Mouse (Mus musculus): ENCODE results near the gene Asb5. TPM values are rescaled to one million over a fixed set of nuclear protein-coding genes. Genes with fewer than 3 reads are reported as not detected.

Gene Asb5
- total and polyA plus RNA-seq, 3 experiments = 0.38 TPM; not detected in 2

GRCm38 (mm10) chr8:54562137-54562536 is 32.8 kb downstream of the Asb5 start:
- no peak for TF ChIP-seq GATA2 (IDR thresholded peaks at IDR 0.05; ENCODE audit: borderline replicate concordance, low read depth, low read length)
- no peak for TF ChIP-seq CTCF (IDR thresholded peaks at IDR 0.05; ENCODE audit: low read depth, low read length)
- TF ChIP-seq TAL1 (conservative IDR thresholded peaks at IDR 0.05; ENCODE audit: low read depth, low read length) = no peak
- TF ChIP-seq POLR2AphosphoS5 (IDR thresholded peaks at IDR 0.05; ENCODE audit: insufficient replicate concordance, low read depth, low read length) = no peak
- TF ChIP-seq GATA1 (IDR thresholded peaks at IDR 0.05; ENCODE audit: borderline replicate concordance, low read length) = no peak
- Histone ChIP-seq H3K4me3 (ENCODE audit: low read depth, low read length) (no peak overlapping the region), H3K4me1 (ENCODE audit: insufficient read depth, low read depth, low read length) (no peaks in the 10 kb centered on the region), H3K36me3 (replicated peaks) (no peaks in the 10 kb centered on the region), H3K27me3 (ENCODE audit: insufficient read depth, low read length) (no peaks in the 10 kb centered on the region; the same call in none of the 2 replicates), H3K9me3 (replicated peaks) (no peaks in the 10 kb centered on the region)
- DNase-seq (ENCODE audit: low spot score) = no peak
- no peak for ATAC-seq (ENCODE audit: extremely low read depth, insufficient number of reproducible peaks, low FRiP score, poor library complexity, severe bottlenecking)

GRCm38 (mm10) chr8:54565181-54565580 is 35.8 kb downstream of the Asb5 start:
- no peak for ATAC-seq (ENCODE audit: extremely low read depth, insufficient number of reproducible peaks, low FRiP score, poor library complexity, severe bottlenecking)
- no peaks in the 10 kb centered on the region for H3K4me1 ChIP-seq (ENCODE audit: insufficient read depth, low read depth, low read length)
- no peaks in the 10 kb centered on the region for H3K9me3 ChIP-seq (replicated peaks)
- no peaks in the 10 kb centered on the region for H3K36me3 ChIP-seq (replicated peaks)
- TF ChIP-seq CTCF (IDR thresholded peaks at IDR 0.05; ENCODE audit: low read depth, low read length) = no peak
- TF ChIP-seq TAL1 (conservative IDR thresholded peaks at IDR 0.05; ENCODE audit: low read depth, low read length) = no peak
- TF ChIP-seq GATA2 (IDR thresholded peaks at IDR 0.05; ENCODE audit: borderline replicate concordance, low read depth, low read length) = no peak
- no peak for TF ChIP-seq POLR2AphosphoS5 (IDR thresholded peaks at IDR 0.05; ENCODE audit: insufficient replicate concordance, low read depth, low read length)
- TF ChIP-seq GATA1 (IDR thresholded peaks at IDR 0.05; ENCODE audit: borderline replicate concordance, low read length) = no peak
- no peak for DNase-seq (ENCODE audit: low spot score)
- no peaks in the 10 kb centered on the region; the same call in 1 of the 2 replicates for H3K27me3 ChIP-seq (ENCODE audit: insufficient read depth, low read length)
- H3K4me3 ChIP-seq (ENCODE audit: low read depth, low read length) = no peak overlapping the region

- H3K4me3 ChIP-seq (ENCODE audit: low read depth, low read length) = no peak overlapping the region
- no peaks in the 10 kb centered on the region for H3K4me1 ChIP-seq (ENCODE audit: insufficient read depth, low read depth, low read length)
- DNase-seq (ENCODE audit: low spot score) = no peak
- no peaks in the 10 kb centered on the region; the same call in 1 of the 2 replicates for H3K27me3 ChIP-seq (ENCODE audit: insufficient read depth, low read length)
- no peaks in the 10 kb centered on the region for H3K9me3 ChIP-seq (replicated peaks)
- no peaks in the 10 kb centered on the region for H3K36me3 ChIP-seq (replicated peaks)
- no peak for ATAC-seq (ENCODE audit: extremely low read depth, insufficient number of reproducible peaks, low FRiP score, poor library complexity, severe bottlenecking)
- TF ChIP-seq GATA1 (IDR thresholded peaks at IDR 0.05; ENCODE audit: borderline replicate concordance, low read length) (no peak), TAL1 (conservative IDR thresholded peaks at IDR 0.05; ENCODE audit: low read depth, low read length) (no peak), CTCF (IDR thresholded peaks at IDR 0.05; ENCODE audit: low read depth, low read length) (no peak), GATA2 (IDR thresholded peaks at IDR 0.05; ENCODE audit: borderline replicate concordance, low read depth, low read length) (no peak), POLR2AphosphoS5 (IDR thresholded peaks at IDR 0.05; ENCODE audit: insufficient replicate concordance, low read depth, low read length) (no peak)
Observed at GRCm38 (mm10) chr8:54565603-54566260, 36.4 kb downstream of the Asb5 start.

DNA sequence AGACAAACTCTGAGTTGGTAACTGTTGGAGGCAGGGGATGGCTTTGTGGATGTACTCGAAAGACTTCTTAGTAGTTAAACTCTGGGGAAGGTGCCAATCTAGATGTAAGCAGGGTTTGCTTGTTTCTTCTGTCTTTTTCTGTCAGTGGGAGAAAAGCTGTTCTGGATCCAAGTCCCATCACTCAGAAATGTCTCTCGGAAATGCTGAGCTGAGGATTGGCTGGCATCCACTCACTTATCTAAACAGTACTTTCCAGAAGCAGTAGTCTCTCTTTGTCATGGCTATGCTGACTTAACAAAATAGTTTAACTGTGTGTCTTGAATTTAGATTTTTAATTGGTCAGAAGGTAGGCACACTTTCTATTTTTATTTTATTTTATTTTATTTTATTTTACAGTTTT is 37.8 kb downstream of the Asb5 start:
- H3K27me3 ChIP-seq (ENCODE audit: insufficient read depth, low read length) = no peaks in the 10 kb centered on the region; the same call in 1 of the 2 replicates
- TF ChIP-seq TAL1 (conservative IDR thresholded peaks at IDR 0.05; ENCODE audit: low read depth, low read length) (no peak), GATA2 (IDR thresholded peaks at IDR 0.05; ENCODE audit: borderline replicate concordance, low read depth, low read length) (no peak), GATA1 (IDR thresholded peaks at IDR 0.05; ENCODE audit: borderline replicate concordance, low read length) (no peak), CTCF (IDR thresholded peaks at IDR 0.05; ENCODE audit: low read depth, low read length) (no peak), POLR2AphosphoS5 (IDR thresholded peaks at IDR 0.05; ENCODE audit: insufficient replicate concordance, low read depth, low read length) (no peak)
- no peak for ATAC-seq (ENCODE audit: extremely low read depth, insufficient number of reproducible peaks, low FRiP score, poor library complexity, severe bottlenecking)
- no peak overlapping the region for H3K4me3 ChIP-seq (ENCODE audit: low read depth, low read length)
- H3K9me3 ChIP-seq (replicated peaks) = no peaks in the 10 kb centered on the region
- no peaks in the 10 kb centered on the region for H3K4me1 ChIP-seq (ENCODE audit: insufficient read depth, low read depth, low read length)
- no peaks in the 10 kb centered on the region for H3K36me3 ChIP-seq (replicated peaks)
- DNase-seq (ENCODE audit: low spot score) = no peak

DNA sequence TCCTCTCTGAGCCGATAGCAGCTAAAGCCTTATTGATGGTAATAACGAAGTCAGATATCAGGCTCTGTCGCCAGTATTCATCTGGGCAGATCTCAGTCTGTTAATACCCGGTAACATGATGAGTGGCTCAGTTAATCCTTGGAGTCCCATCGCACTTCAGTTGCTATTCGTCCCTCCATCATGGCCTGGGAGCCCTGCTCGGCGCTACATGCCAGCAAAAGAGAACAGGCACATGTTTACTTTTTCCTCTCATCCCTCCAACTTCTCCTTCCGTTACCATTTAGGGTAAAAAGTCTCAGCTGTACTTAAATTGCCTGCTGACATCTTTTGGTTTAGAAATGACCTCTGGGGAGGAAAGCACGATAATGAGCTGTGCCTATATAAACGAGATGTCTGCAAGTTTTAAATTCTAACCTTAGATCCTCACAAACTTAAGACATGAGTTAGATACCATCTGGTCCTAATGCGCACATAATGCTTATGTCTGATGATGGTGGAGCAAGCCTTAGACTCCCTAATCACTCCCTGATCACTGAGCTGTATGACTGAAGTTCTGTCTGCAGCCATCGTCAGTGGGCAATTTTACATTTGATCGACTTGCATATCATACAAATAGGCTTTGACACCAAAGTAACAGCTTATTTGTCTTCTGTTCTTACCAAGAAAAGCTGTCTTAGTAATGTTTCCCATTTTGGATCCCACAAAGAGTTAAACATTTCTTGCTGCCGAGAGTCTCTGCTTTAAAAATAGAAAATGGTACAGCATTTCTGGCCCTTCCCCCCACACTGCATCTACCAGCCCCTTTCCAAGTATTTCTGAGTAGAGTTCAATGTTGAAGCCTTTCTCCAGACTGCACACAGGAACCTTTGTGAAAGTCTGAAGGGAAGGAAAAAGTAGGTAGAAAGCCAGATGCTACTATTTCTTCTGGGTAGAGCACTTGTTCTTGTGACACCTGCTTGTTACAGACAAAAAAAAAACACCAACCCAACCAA is 41.5 kb downstream of the Asb5 start:
- no peak for ATAC-seq (ENCODE audit: extremely low read depth, insufficient number of reproducible peaks, low FRiP score, poor library complexity, severe bottlenecking)
- H3K4me3 ChIP-seq (ENCODE audit: low read depth, low read length) = no peak overlapping the region
- DNase-seq (ENCODE audit: low spot score) = no peak
- no peaks in the 10 kb centered on the region for H3K36me3 ChIP-seq (replicated peaks)
- H3K27me3 ChIP-seq (ENCODE audit: insufficient read depth, low read length) = no peaks in the 10 kb centered on the region; the same call in 1 of the 2 replicates
- H3K9me3 ChIP-seq (replicated peaks) = no peaks in the 10 kb centered on the region
- no peaks in the 10 kb centered on the region for H3K4me1 ChIP-seq (ENCODE audit: insufficient read depth, low read depth, low read length)
- TF ChIP-seq GATA1 (IDR thresholded peaks at IDR 0.05; ENCODE audit: borderline replicate concordance, low read length) (no peak), CTCF (IDR thresholded peaks at IDR 0.05; ENCODE audit: low read depth, low read length) (no peak)

DNA sequence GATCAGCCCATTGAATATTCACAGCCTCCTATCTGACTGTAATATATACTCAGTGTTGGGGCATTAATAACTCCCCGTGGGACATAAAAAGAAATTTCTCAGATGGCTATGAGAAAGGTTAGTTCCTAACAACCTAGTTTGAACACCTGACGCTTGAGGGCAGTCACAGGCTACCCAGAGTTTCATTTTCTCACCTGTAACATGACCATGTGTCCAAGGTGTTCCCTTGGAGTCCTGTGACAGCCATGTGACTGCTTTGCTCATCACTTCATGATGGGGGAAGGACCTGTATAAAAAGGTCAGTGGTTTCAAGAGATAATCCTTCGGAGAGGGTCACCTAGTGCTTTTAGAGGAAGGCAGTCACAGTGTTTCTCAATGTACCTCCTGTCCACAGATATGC is 52.1 kb downstream of the Asb5 start:
- H3K27me3 ChIP-seq (ENCODE audit: insufficient read depth, low read length) = no peaks in the 10 kb centered on the region
- H3K36me3 ChIP-seq (replicated peaks) = no peaks in the 10 kb centered on the region
- TF ChIP-seq GATA1 (IDR thresholded peaks at IDR 0.05; ENCODE audit: borderline replicate concordance, low read length) (no peak), TAL1 (conservative IDR thresholded peaks at IDR 0.05; ENCODE audit: low read depth, low read length) (no peak), POLR2AphosphoS5 (IDR thresholded peaks at IDR 0.05; ENCODE audit: insufficient replicate concordance, low read depth, low read length) (no peak), GATA2 (IDR thresholded peaks at IDR 0.05; ENCODE audit: borderline replicate concordance, low read depth, low read length) (no peak), CTCF (IDR thresholded peaks at IDR 0.05; ENCODE audit: low read depth, low read length) (no peak)
- ATAC-seq (ENCODE audit: extremely low read depth, insufficient number of reproducible peaks, low FRiP score, poor library complexity, severe bottlenecking) (no peak), DNase-seq (ENCODE audit: low spot score) (no peak)
- no peaks in the 10 kb centered on the region for H3K9me3 ChIP-seq (replicated peaks)
- no peaks in the 10 kb centered on the region for H3K4me1 ChIP-seq (ENCODE audit: insufficient read depth, low read depth, low read length)
- no peak overlapping the region for H3K4me3 ChIP-seq (ENCODE audit: low read depth, low read length)
